Mouse (Mus musculus) CD8-positive naive resting alpha-beta T cell, adult 2 months (primary cell): ENCODE measurements around the gene Taok3.

ENCODE experiments used
- DNase-seq, 2 experiments: peaks; one replicate each; pipeline ENCODE4 v3.0.0; 2022; ENCODE audit warnings: low read depth in 2 of 2, low spot score in 2 of 2

Gene Taok3

GRCm38 (mm10) chr5:117250796-117251195 lies 130.9 kb downstream of the Taok3 start:
- DNase-seq, result no peak

- no peak for DNase-seq
Observed at GRCm38 (mm10) chr5:117251763-117252162, 131.8 kb downstream of the Taok3 start.

- DNase-seq, result no peak
Observed at GRCm38 (mm10) chr5:117258276-117258675, 138.3 kb downstream of the Taok3 start.

GRCm38 (mm10) chr5:117263566-117263965 lies 143.6 kb downstream of the Taok3 start:
- no peak for DNase-seq

- no peak for DNase-seq
Observed at GRCm38 (mm10) chr5:117264701-117265100, 144.8 kb downstream of the Taok3 start.

GRCm38 (mm10) chr5:117267913-117268312 lies 148.0 kb downstream of the Taok3 start:
- DNase-seq, result no peak

GRCm38 (mm10) chr5:117268749-117269148 lies 148.8 kb downstream of the Taok3 start:
- DNase-seq, result no peak

- DNase-seq, result no peak
Observed at GRCm38 (mm10) chr5:117269395-117269794, 149.5 kb downstream of the Taok3 start.

GRCm38 (mm10) chr5:117271945-117272344 lies 152.0 kb downstream of the Taok3 start:
- no peak for DNase-seq

GRCm38 (mm10) chr5:117274817-117275216 lies 154.9 kb downstream of the Taok3 start:
- no peak for DNase-seq

- no peak for DNase-seq
Observed at GRCm38 (mm10) chr5:117277784-117278183, 157.9 kb downstream of the Taok3 start.

GRCm38 (mm10) chr5:117278809-117279668 lies 159.1 kb downstream of the Taok3 start:
- no peak for DNase-seq

GRCm38 (mm10) chr5:117279669-117280050 lies 159.7 kb downstream of the Taok3 start:
- DNase-seq, result no peak

GRCm38 (mm10) chr5:117281536-117281935 lies 161.6 kb downstream of the Taok3 start:
- no peak for DNase-seq

GRCm38 (mm10) chr5:117282360-117282759 lies 162.4 kb downstream of the Taok3 start:
- DNase-seq, result no peak

- no peak for DNase-seq
Observed at GRCm38 (mm10) chr5:117284029-117284428, 164.1 kb downstream of the Taok3 start.

GRCm38 (mm10) chr5:117284682-117285081 lies 164.8 kb downstream of the Taok3 start:
- DNase-seq, result no peak

- no peak for DNase-seq
Observed at GRCm38 (mm10) chr5:117285266-117285665, 165.3 kb downstream of the Taok3 start.

- no peak for DNase-seq
Observed at GRCm38 (mm10) chr5:117286286-117286685, 166.4 kb downstream of the Taok3 start.

- DNase-seq, result peak; percentile 86 to 89
Observed at GRCm38 (mm10) chr5:117286831-117287822, 167.2 kb downstream of the Taok3 start, which contains the start of gene Pebp1. Gene Pebp1, minus strand, starts transcription at chr5:117287625.

- no peak for DNase-seq
Observed at GRCm38 (mm10) chr5:117289646-117290045, 169.7 kb downstream of the Taok3 start.

GRCm38 (mm10) chr5:117290081-117290480 lies 170.2 kb downstream of the Taok3 start:
- no peak for DNase-seq
